Mouse (Mus musculus) gastrocnemius, postnatal 36 days (tissue): ENCODE measurements at regions not wholly inside any gene's neighbourhood (a gene's known extent, or its start where the extent isn't known, plus 50 kb on each side); places are given as distances from the start of the nearest gene placed in this dataset.
"Not testable (repeated sequence)": the region's sequence is repeated elsewhere in the genome, so short reads cannot be mapped to it uniquely, and the experiment has no call there.

ENCODE experiments used
- DNase-seq, 2 experiments: peaks; one replicate each; pipeline ENCODE4 v3.0.0; 2022
- intact Hi-C: fragments of 180-260 bp; cut with DNase I; formaldehyde crosslinking; loops from one replicate; pipeline ENCODE4 v1.15.1; 2025

- DNase-seq, result no peak
- intact Hi-C loops, result no loop called here
Measured at GRCm38 (mm10) chr4:4556126-4556525, 237.0 kb downstream of the Impad1 start.

GRCm38 (mm10) chr4:4550301-4550700 is 242.9 kb downstream of the Impad1 start:
- intact Hi-C loops, result no loop called here
- DNase-seq, result no peak

GRCm38 (mm10) chr4:4549893-4550292 is 243.3 kb downstream of the Impad1 start:
- DNase-seq, result no peak
- intact Hi-C loops, result no loop called here

GRCm38 (mm10) chr4:4537172-4537753 is 255.9 kb downstream of the Impad1 start:
- DNase-seq, result no peak
- intact Hi-C loops, result no loop called here

GRCm38 (mm10) chr4:4532196-4532595 is 261.0 kb downstream of the Impad1 start:
- DNase-seq, result no peak
- intact Hi-C loops, result no loop called here

GRCm38 (mm10) chr4:4528311-4528710 is 264.8 kb downstream of the Impad1 start:
- DNase-seq, result no peak
- intact Hi-C loops, result no loop called here

GRCm38 (mm10) chr4:4521757-4522156 is 271.4 kb downstream of the Impad1 start:
- DNase-seq, result no peak
- intact Hi-C loops, result no loop called here

- intact Hi-C loops, result no loop called here
- no peak for DNase-seq
Measured at GRCm38 (mm10) chr4:4518741-4519140, 274.4 kb downstream of the Impad1 start.

GRCm38 (mm10) chr4:4513351-4513750 is 279.8 kb downstream of the Impad1 start:
- intact Hi-C loops, result no loop called here

GRCm38 (mm10) chr4:4510180-4510920 is 282.8 kb downstream of the Impad1 start:
- intact Hi-C loops, result no loop called here
- no peak for DNase-seq

More at GRCm38 (mm10) chr4:4513351-4513750, 279.8 kb downstream of the Impad1 start:
- no peak for DNase-seq

- DNase-seq, result peak; percentile 15 to 21
- intact Hi-C loops, result no loop called here
Measured at GRCm38 (mm10) chr4:4509296-4509695, 283.9 kb downstream of the Impad1 start.

- intact Hi-C loops, result no loop called here
- no peak for DNase-seq
Measured at GRCm38 (mm10) chr4:4497199-4497598, 296.0 kb downstream of the Impad1 start.

- intact Hi-C loops, result no loop called here
Measured at GRCm38 (mm10) chr4:4496181-4496580, 297.0 kb downstream of the Impad1 start.

GRCm38 (mm10) chr4:4465169-4465714 is 327.9 kb downstream of the Impad1 start:
- intact Hi-C loops, result no loop called here
- no peak for DNase-seq

More at GRCm38 (mm10) chr4:4496181-4496580, 297.0 kb downstream of the Impad1 start:
- DNase-seq, result no peak

GRCm38 (mm10) chr4:4464130-4464700 is 328.9 kb downstream of the Impad1 start:
- intact Hi-C loops, result no loop called here
- DNase-seq, result no peak

- DNase-seq, result no peak
- intact Hi-C loops, result no loop called here
Measured at GRCm38 (mm10) chr4:4459258-4459657, 333.9 kb downstream of the Impad1 start.

- intact Hi-C loops, result no loop called here
- DNase-seq, result no peak
Measured at GRCm38 (mm10) chr4:4450104-4450503, 343.1 kb downstream of the Impad1 start.

GRCm38 (mm10) chr4:4442650-4443049 is 350.5 kb downstream of the Impad1 start:
- no peak for DNase-seq

GRCm38 (mm10) chr4:4437559-4437958 is 355.6 kb downstream of the Impad1 start:
- no peak for DNase-seq
- intact Hi-C loops, result no loop called here

More at GRCm38 (mm10) chr4:4442650-4443049, 350.5 kb downstream of the Impad1 start:
- intact Hi-C loops, result no loop called here

- DNase-seq, intact Hi-C loops: not testable (repeated sequence)
Measured at GRCm38 (mm10) chr4:4424526-4424925, 347.2 kb upstream of the Sdr16c6 start.

GRCm38 (mm10) chr4:4403812-4404211 is 326.5 kb upstream of the Sdr16c6 start:
- intact Hi-C loops, result no loop called here
- no peak for DNase-seq
